Mouse (Mus musculus) frontal cortex, postnatal 36 days (tissue): ENCODE data around the gene Dnah14.
A peak's percentile ranks its signal among the peaks of the same experiment; 100 is the strongest.

Experiments used
- DNase-seq, 2 experiments: peaks; one replicate each; pipeline ENCODE4 v3.0.0; 2022; ENCODE audit warnings: low spot score in 2 of 2

The Dnah14 gene

GRCm38 (mm10) chr1:181576322-181576721 lies at the start of gene Dnah14:
Dnah14 (plus strand) TSS chr1:181576559.
- no peak for DNase-seq

DNA sequence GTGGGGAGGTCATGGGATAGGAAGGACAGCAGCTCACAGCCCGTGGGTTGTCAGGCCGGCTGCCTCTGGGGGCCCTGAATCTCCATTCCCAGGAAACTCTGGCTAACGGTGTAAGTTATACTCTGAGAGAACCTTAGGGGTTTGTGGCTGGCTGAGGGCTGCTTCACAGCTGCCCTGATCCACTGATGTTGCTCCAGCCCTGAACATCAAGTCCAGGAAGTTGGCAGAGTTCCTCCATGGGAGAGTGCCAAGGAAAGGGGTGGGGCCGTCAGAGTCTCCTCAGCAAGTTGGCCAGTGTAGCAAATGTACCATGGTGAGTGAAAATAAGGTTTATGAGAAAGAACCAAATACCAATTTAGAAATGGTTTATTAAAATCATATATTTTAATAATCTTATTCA lies 47.0 kb upstream of the Dnah14 start:
- no peak for DNase-seq

DNA sequence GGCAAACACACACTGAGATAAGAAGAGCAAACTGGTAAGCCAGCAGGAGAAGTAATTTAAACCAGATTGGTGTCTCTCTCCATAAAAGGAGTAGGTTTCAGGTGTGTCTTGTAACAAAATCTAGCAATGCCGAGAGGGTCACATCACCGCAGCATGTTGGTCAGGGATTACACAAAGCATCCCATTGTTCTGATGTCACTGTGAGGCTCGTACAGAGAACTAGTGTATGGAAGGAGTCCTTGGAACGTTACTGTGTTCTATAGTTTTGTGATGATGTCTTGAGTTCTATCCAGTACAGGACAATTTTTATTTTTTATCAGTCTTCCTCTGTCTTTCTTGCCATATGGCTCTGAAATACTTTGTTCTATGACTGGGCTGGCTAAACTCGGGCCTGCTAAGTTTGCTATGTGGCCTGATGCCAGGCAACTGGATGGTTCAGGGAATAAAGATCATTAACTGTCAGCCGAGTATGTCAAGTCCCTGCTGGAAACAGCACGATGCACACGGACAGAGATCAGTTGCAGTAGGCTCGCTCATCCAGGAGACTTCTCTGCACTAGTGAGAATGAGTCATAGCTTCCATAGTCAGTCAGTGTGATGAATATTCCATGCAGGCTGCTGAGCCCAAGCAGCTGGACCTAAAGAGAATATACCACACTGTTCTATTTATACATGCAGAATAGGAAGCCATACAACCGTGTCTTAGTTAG lies 41.0 kb upstream of the Dnah14 start:
- peak; percentile 61 to 74 for DNase-seq

GRCm38 (mm10) chr1:181537627-181538525 lies 38.5 kb upstream of the Dnah14 start:
- no peak for DNase-seq

- DNase-seq = no peak
Measured at GRCm38 (mm10) chr1:181539846-181540769, 36.3 kb upstream of the Dnah14 start.

- DNase-seq = no peak
Measured at GRCm38 (mm10) chr1:181543711-181544383, 32.5 kb upstream of the Dnah14 start.

GRCm38 (mm10) chr1:181545044-181545772 lies 31.2 kb upstream of the Dnah14 start:
- peak; percentile 51 to 82 for DNase-seq

- peak in 1 of 2 experiments; percentile 54 for DNase-seq
Measured at GRCm38 (mm10) chr1:181549987-181550386, 26.4 kb upstream of the Dnah14 start.

GRCm38 (mm10) chr1:181550826-181551225 lies 25.5 kb upstream of the Dnah14 start:
- no peak for DNase-seq

- peak in 1 of 2 experiments; percentile 51 for DNase-seq
Measured at GRCm38 (mm10) chr1:181552533-181553410, 23.6 kb upstream of the Dnah14 start.

GRCm38 (mm10) chr1:181555475-181555874 lies 20.9 kb upstream of the Dnah14 start:
- DNase-seq = no peak

DNA sequence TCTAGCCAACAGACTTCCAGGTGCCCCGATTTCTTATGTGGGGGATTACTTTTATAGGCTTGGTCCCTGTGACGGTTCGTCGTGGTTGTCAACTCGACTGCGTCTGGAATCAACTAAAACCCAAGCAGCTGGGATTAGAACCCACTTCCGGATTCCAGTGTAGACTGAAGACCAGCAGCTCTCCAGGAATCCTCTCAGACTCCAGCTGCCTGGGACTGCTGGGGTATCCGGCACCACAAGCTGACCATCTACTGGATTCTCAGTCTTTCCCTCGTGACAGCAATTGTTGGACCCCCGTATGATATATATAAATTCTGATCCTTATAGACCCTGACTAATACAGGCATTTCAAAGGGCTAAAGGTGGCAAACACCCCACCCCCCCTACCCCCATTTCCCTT lies 16.7 kb upstream of the Dnah14 start:
- DNase-seq = no peak

GRCm38 (mm10) chr1:181560325-181560724 lies 16.0 kb upstream of the Dnah14 start:
- no peak for DNase-seq

DNA sequence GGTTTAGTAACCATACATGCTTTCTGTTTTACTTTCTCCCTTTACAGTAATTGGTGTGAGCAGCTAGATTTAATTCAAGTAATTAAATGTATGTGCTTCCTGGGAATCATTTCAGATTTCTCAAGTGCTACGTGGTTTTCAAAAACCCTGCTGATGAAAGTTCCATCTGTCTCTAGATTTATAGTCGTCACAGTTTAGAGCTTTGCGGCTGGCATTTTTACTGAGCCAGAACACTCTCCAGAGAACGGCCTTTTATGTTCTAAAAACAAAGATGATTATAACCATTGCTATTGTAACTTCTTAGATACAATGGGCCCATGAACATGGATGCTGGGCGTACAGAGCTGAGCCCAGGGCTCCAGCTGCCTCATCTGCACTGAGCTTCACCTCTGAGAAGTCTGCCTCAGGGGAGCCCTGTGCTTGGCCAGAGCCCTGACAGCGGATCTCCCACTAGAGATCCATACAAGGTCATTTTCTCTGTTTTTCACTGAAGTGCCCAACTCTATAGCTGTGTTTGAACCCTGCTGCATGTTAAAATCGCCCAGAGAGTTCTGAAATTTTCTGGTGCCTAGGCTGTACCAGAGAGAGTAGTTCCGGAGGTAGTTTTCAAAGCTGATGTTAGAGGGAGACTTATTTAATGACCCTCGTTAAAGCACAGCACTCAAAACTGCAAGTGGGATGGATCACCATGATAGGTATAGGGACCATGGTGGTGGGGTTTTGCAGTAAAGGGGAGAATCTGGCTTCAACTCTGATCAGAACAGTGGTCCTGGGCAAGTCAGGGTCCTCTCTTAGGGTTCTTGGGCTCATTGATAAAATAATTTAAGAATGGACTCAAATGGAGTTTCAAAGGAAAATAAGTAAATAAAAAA lies 15.2 kb upstream of the Dnah14 start:
- DNase-seq = no peak

DNA sequence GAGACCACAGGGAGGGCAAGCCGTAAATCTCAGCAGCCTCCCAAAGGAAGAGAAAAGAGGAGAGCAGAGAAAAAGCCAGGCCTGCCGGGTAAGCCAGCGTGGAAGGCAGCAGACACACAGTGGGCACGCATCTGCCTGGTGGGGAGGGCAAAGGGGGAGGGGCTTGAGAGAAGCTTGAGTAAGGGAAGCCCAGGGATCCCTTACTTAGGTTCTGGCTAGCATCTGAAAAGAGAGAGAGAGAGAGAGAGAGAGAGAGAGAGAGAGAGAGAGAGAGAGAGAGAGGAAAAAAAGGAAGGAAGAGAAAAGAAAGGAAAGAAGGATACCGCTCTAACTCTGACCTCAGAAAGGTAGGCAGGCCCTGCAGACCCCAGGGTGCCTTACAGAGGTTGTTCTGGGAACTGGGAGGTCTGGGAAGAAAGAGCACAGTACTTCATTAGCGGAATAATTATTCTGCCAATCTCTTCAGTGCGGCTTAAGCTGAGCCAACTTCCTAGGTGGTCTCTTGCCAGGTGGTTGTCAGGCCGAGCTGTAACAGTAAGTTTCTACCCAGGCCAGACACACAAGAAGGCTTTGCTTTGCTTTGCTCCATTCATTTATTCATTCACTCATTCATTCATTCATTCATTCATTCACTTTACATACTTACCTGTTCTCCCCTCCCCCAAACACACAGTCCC lies 14.5 kb upstream of the Dnah14 start:
- no peak for DNase-seq

GRCm38 (mm10) chr1:181569447-181569846 lies 6.9 kb upstream of the Dnah14 start:
- DNase-seq = no peak

DNA sequence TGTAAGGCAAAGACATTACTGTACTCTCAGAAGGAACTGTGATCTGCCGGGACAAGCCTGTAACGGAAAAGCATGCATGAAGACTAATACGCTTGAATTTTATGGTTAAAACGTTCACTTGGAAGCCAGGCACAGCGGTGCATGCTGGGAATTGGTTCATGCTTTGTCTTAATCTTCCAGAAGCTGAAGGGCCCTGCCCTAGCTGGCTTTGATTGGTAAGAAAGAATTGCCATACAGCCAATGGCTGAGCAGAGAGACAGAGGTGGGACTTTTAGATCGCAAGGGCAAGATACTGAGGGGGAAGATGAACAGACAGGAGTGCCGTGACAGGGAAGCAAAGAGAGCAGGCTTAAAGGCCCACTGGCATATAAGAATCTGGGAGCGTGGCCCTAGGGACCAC lies 6.8 kb downstream of the Dnah14 start:
- DNase-seq = no peak

DNA sequence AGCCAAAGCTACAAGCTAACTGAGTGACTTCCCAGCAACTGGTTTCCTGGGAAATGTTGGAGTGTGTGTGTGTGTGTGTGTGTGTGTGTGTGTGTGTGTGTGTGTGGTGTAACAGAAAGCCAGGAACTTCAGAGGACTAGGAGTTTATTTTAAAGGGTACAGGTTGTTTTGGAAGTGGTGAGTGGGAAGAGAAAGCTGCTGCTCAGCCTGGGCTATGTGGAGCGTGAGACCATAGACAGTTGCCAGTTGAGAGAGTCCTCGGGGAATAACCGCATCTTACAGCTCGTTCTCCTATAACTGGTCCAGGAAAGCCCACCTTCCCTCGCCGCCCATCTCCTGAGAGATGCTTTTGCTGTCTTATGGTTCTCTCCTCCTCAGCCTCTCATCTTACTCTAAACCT lies 12.8 kb downstream of the Dnah14 start:
- DNase-seq = peak; percentile 3 to 4
